Mouse (Mus musculus) brain, embryonic 14.5 days (tissue): ENCODE results near the gene Tcf7l2. TPM values are rescaled to one million over a fixed set of nuclear protein-coding genes. Genes with fewer than 3 reads are reported as not detected.

Experiments
- DNase-seq: peaks from one replicate; pipeline ENCODE4 v3.0.0-alpha.2; 2011; ENCODE audit warnings: low read depth
- CTCF ChIP-seq: fragments of 200-500 bp; IDR thresholded peaks from 2 replicates; pipeline ENCODE4 v1.5.1; 2012; ENCODE audit warnings: inconsistent platforms, mild to moderate bottlenecking, moderate library complexity, borderline replicate concordance; ENCODE audit not compliant: insufficient read depth, insufficient read length; ENCODE audit errors: extremely low read depth
- POLR2A ChIP-seq: fragments of 200-500 bp; IDR thresholded peaks from 2 replicates; pipeline ENCODE4 v1.6.1; 2012; ENCODE audit warnings: mild to moderate bottlenecking, inconsistent platforms, borderline replicate concordance; ENCODE audit not compliant: poor library complexity, insufficient read depth, insufficient read length, severe bottlenecking; ENCODE audit errors: extremely low read depth
- polyA plus RNA-seq: library from polyadenylated mRNA; depleted of rRNA; stranded (reverse); fragments of >200 nt; gene quantifications from 2 replicates; pipeline ENCODE4 v1.2.3, GENCODE M21; 2012

The Tcf7l2 gene
- polyA plus RNA-seq, 1 experiment = 296 TPM

- TF ChIP-seq POLR2A (no peak), CTCF (no peak)
- peak; percentile 62 for DNase-seq
These were observed 150.1 kb downstream of the Tcf7l2 start for GRCm38 (mm10) chr19:55891692-55892183.

DNA sequence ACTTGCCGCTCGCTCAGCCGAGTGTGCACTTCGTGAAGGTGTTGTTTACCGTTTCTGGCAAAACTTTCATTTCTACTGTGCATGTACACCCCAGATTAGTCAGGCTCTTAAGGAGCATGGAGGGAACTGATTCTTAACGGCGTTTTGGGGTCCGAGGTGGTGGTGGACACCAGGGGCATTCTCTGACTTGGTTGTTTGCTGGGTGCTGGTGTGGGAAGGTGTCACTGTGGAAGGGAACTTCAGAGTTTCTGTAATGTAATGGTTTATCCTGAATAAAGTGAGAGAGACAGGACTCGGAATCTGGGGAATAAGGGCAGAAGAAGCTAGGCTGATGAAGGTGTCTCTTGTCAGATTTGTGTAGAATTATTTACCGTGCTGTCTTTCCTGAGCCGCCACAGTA, 151.9 kb downstream of the Tcf7l2 start:
- DNase-seq = no peak
- TF ChIP-seq POLR2A (no peak), CTCF (no peak)

- DNase-seq = peak; percentile 77
- TF ChIP-seq POLR2A = no peak
- TF ChIP-seq CTCF = no peak
These were observed 152.8 kb downstream of the Tcf7l2 start for GRCm38 (mm10) chr19:55894396-55894795.

- TF ChIP-seq CTCF (peak; percentile 53), POLR2A (no peak)
- DNase-seq = peak; percentile 87
These were observed 153.7 kb downstream of the Tcf7l2 start for GRCm38 (mm10) chr19:55895317-55895716.

- no peak for TF ChIP-seq POLR2A
- TF ChIP-seq CTCF = no peak
- DNase-seq = peak; percentile 58
These were observed 154.3 kb downstream of the Tcf7l2 start for GRCm38 (mm10) chr19:55895807-55896420.

DNA sequence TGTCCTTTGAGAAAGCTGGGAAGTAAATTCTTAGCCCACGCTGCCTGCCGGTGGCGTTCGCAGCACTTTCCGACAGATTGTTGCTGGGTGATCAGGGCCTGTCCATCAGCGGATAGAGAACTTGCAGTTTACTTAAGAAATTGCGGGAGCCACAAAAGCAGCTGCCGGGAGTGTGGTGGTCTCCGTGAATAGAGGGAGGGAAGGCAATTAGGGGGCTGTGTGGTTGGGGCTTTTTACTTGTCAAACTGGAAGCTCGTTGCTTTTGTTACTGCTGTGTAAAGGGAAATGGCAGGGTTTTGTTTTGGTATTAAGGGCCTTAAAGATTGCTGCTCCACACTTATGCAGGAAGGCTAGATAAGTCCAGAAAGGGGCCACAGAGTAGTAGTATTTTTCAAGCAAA, 155.0 kb downstream of the Tcf7l2 start:
- peak; percentile 96 for DNase-seq

DNA sequence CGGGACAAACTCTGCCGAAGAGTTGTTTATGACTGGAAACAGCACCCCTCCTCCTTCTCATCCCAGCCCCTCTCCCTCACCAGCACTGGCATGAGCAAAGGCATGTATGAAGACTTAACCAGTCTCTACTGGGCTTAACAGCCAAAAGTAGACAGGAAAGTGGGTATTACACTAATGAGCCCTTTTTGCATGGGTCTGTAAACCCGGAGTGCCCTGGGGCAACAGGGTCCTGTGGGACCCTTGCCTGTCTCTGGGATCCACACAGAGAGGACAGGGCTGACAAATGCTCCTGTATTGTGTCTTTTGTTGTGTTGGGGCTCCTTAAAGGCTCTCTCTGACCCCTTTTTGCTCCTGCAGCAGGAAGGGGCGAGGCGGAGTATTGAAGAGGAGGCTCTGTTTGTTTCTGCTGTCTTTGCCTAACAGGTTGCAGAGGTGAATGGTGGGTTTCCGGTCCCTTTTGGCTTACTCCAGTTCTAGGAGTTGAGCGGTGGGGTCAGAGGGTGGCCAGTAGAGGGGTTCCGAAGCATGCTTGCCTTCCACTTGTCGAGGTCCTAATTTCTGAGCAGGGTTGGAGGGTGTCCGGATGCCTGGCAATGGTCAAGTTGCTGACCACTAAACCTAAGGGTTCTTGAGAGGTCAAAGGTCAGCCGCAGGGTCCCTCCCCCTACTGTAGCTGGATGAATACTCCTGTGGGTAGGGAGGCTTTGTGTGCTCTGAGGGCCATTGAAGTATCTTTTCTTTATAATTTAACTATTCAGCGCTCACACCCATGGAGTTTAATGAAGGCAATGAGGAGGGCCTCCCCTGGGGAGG, 161.2 kb downstream of the Tcf7l2 start:
- TF ChIP-seq POLR2A (no peak), CTCF (no peak)
- no peak for DNase-seq

More for the DNA sequence above, 155.0 kb downstream of the Tcf7l2 start:
- TF ChIP-seq CTCF (no peak), POLR2A (no peak)

DNA sequence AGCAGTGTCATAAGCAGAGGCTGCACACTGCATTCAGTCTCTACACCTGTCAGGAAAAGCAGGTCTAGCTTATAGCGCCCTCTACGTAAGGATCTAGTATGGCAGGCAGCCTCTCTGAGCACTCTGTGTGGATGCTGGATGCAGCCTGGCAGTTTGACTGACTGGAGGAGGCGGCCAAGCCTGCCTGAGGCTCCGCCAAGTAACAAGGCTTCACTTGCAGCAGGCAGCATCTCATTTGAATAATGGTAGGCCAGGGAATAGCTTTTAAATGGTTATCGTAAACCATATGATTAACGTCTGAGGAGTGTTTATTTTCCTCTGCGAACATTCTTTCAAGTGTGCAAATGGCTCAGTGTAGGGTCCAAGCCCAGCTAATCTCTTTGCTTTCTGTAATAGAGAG, 167.4 kb downstream of the Tcf7l2 start:
- peak; percentile 92 for DNase-seq
- TF ChIP-seq POLR2A (no peak), CTCF (peak; percentile 50; the same call in 1 of the 2 replicates)

- DNase-seq = peak; percentile 84
- no peak for TF ChIP-seq POLR2A
- no peak for TF ChIP-seq CTCF
These were observed 170.3 kb downstream of the Tcf7l2 start for GRCm38 (mm10) chr19:55911941-55912340.

DNA sequence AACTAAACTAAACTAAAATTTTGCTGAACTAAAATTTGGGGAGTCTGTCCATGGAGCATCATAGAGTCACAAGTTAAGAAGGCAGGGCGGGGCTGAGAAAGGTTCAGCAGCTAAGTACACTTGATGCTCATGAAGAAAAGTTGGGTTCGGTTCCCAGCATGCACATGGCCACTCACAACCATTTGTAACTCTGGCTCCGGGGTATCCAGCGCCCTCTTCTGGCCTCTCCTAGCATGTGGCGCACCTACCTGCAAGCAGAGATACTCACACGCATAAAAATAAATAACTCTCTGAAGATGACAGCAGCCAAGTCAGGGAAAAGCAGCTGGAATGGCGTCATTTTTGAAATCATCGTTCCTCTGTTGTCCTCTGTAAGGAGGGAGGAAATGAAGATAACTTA, 171.2 kb downstream of the Tcf7l2 start:
- TF ChIP-seq POLR2A = no peak
- TF ChIP-seq CTCF = peak; percentile 18; the same call in 1 of the 2 replicates
- DNase-seq = no peak

DNA sequence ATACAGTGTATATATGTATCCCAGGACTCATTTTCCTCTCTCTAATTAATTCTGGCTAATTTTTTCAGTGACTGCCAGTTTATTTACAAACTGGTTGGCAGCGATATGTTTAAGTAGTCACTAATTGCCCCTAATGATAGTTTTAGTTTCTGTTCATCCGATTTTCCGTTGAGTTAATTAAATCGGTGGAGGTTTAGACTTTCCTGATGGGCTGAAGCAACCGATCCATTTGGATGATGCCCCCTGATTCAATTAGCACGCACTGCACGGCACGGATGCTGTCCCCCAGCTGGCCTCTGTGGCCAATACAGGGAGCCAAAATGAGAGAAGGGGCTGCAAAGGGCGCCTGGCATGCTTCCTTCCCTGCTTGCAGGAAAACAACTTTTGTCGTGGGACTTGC, 172.0 kb downstream of the Tcf7l2 start:
- TF ChIP-seq POLR2A (no peak), CTCF (no peak)
- peak; percentile 80 for DNase-seq

GRCm38 (mm10) chr19:55914614-55915211, 173.1 kb downstream of the Tcf7l2 start:
- peak; percentile 89 for DNase-seq
- TF ChIP-seq CTCF = no peak
- no peak for TF ChIP-seq POLR2A
